Mouse (Mus musculus): ENCODE measurements at regions not wholly inside any gene's neighbourhood (a gene's known extent, or its start where the extent isn't known, plus 50 kb on each side); places are given as distances from the start of the nearest gene placed in this dataset.

- DNase-seq (ENCODE audit: low read depth, low spot score): no peak
These were observed 82.0 kb upstream of the 4930583I09Rik start for GRCm38 (mm10) chr17:64917830-64918229.

- peak; percentile 80 for DNase-seq (ENCODE audit: low read depth, low spot score)
These were observed 80.8 kb upstream of the 4930583I09Rik start for GRCm38 (mm10) chr17:64916657-64917056.

- DNase-seq (ENCODE audit: low read depth, low spot score): no peak
These were observed 79.8 kb upstream of the 4930583I09Rik start for GRCm38 (mm10) chr17:64915708-64916107.

- peak; percentile 86 for DNase-seq (ENCODE audit: low read depth, low spot score)
These were observed 79.2 kb upstream of the 4930583I09Rik start for GRCm38 (mm10) chr17:64915025-64915424.

- DNase-seq (ENCODE audit: low read depth, low spot score): no peak
These were observed 78.4 kb upstream of the 4930583I09Rik start for GRCm38 (mm10) chr17:64914302-64914701.

- peak; percentile 59 for DNase-seq (ENCODE audit: low read depth, low spot score)
These were observed 72.8 kb upstream of the 4930583I09Rik start for GRCm38 (mm10) chr17:64908671-64909070.

GRCm38 (mm10) chr17:64901721-64902623 lies 66.1 kb upstream of the 4930583I09Rik start:
- DNase-seq (ENCODE audit: low read depth, low spot score): no peak

- no peak for DNase-seq (ENCODE audit: low read depth, low spot score)
These were observed 61.6 kb upstream of the 4930583I09Rik start for GRCm38 (mm10) chr17:64897473-64897872.

- no peak for DNase-seq (ENCODE audit: low read depth, low spot score)
These were observed 60.0 kb upstream of the 4930583I09Rik start for GRCm38 (mm10) chr17:64895886-64896285.

GRCm38 (mm10) chr17:64895466-64895865 lies 59.6 kb upstream of the 4930583I09Rik start:
- DNase-seq (ENCODE audit: low read depth, low spot score): no peak

- no peak for DNase-seq (ENCODE audit: low read depth, low spot score)
These were observed 57.5 kb upstream of the 4930583I09Rik start for GRCm38 (mm10) chr17:64893182-64893902.
